Mouse (Mus musculus) embryonic fibroblast, embryonic 13.5 days (primary cell): ENCODE measurements around the gene Map4k1.

Source experiments
- CTCF ChIP-seq: IDR thresholded peaks from 2 replicates; pipeline ENCODE4 v1.5.1; 2011; ENCODE audit warnings: mild to moderate bottlenecking, control low read depth, low read length, moderate library complexity, borderline replicate concordance; ENCODE audit not compliant: insufficient read depth
- POLR2A ChIP-seq: IDR thresholded peaks from 2 replicates; pipeline ENCODE4 v1.6.1; 2011; ENCODE audit warnings: low read depth, mild to moderate bottlenecking, control low read depth, low read length, moderate library complexity

DNA sequence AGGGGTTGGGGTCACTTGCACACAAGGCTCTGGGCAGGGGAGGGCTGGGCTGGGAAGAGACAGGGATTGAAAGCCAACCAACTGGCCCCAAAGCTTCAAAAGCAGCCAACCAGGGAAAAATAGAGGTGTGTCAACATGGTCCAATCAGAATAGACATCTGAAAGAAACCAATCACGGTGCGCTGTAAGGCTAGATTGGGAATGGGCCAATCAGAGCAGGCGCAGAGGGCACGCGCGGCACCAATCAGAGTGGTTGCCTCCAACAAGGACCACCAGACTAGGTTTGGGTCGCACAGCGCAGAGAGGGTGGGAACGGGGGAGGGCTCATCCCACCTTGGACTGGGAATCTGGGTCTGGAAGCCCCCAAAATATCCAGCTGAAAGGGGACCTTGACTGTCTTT lies 62.5 kb downstream of the Map4k1 start:
- TF ChIP-seq POLR2A (no peak), CTCF (no peak)
